Mouse (Mus musculus): ENCODE measurements around the gene Tprgl. TPM values are rescaled to one million over a fixed set of nuclear protein-coding genes. Genes with fewer than 3 reads are reported as not detected.

Tprgl gene
- polyA plus RNA-seq, 1 experiment, result 57.3 TPM

- H3K27me3 ChIP-seq (ENCODE audit: control insufficient read depth, insufficient read depth, insufficient read length), result peaks cover 19% of the 10 kb centered on the region
- peaks cover 19% of the 10 kb centered on the region for H3K79me2 ChIP-seq (ENCODE audit: control insufficient read depth, insufficient read depth)
Measured at GRCm38 (mm10) chr4:154144712-154145111, 15.8 kb downstream of the Tprgl start.

GRCm38 (mm10) chr4:154142211-154143040, 18.0 kb downstream of the Tprgl start, which contains the start of gene Wrap73:
Wrap73 (plus strand) TSS chr4:154142372.
- Histone ChIP-seq H3K36me3 (ENCODE audit: control insufficient read depth, insufficient read depth) (peaks cover 7% of the 10 kb centered on the region), H3ac (ENCODE audit: control insufficient read depth, insufficient read length, low read depth) (peak within 1 kb of the TSS; percentile 97), H3K79me2 (ENCODE audit: control insufficient read depth, insufficient read depth) (peaks cover 19% of the 10 kb centered on the region), H3K27me3 (ENCODE audit: control insufficient read depth, insufficient read depth, insufficient read length) (peaks cover 41% of the 10 kb centered on the region), H3K79me3 (ENCODE audit: low read depth) (peaks cover 2% of the 10 kb centered on the region), H3K4me3 (ENCODE audit: insufficient read depth, poor library complexity, severe bottlenecking) (peak within 1 kb of the TSS; percentile 60)
- TF ChIP-seq MYOD1 (IDR thresholded peaks at IDR 0.05; ENCODE audit: control insufficient read depth, insufficient read length, low read depth) (no peak), MYOG (IDR thresholded peaks at IDR 0.05; ENCODE audit: control insufficient read depth, extremely low read depth, insufficient read length) (no peak), MAX (IDR thresholded peaks at IDR 0.05) (no peak), USF1 (IDR thresholded peaks at IDR 0.05; ENCODE audit: low read depth) (no peak), CTCF (IDR thresholded peaks at IDR 0.05; ENCODE audit: control insufficient read depth, insufficient read depth, insufficient read length) (no peak), FOSL1 (IDR thresholded peaks at IDR 0.05; ENCODE audit: insufficient read depth, low read length, poor library complexity, severe bottlenecking) (no peak)

More at GRCm38 (mm10) chr4:154144712-154145111, 15.8 kb downstream of the Tprgl start:
- Histone ChIP-seq H3K4me3 (ENCODE audit: insufficient read depth, poor library complexity, severe bottlenecking) (no peak overlapping the region), H3ac (ENCODE audit: control insufficient read depth, insufficient read length, low read depth) (no peak overlapping the region), H3K36me3 (ENCODE audit: control insufficient read depth, insufficient read depth) (peaks cover 11% of the 10 kb centered on the region), H3K79me3 (ENCODE audit: low read depth) (peaks cover 2% of the 10 kb centered on the region)
- TF ChIP-seq FOSL1 (IDR thresholded peaks at IDR 0.05; ENCODE audit: insufficient read depth, low read length, poor library complexity, severe bottlenecking) (no peak), USF1 (IDR thresholded peaks at IDR 0.05; ENCODE audit: low read depth) (no peak), MYOG (IDR thresholded peaks at IDR 0.05; ENCODE audit: control insufficient read depth, extremely low read depth, insufficient read length) (no peak), MAX (IDR thresholded peaks at IDR 0.05) (no peak), CTCF (IDR thresholded peaks at IDR 0.05; ENCODE audit: control insufficient read depth, insufficient read depth, insufficient read length) (no peak), CEBPB (IDR thresholded peaks at IDR 0.05; ENCODE audit: low read depth) (no peak), MYOD1 (IDR thresholded peaks at IDR 0.05; ENCODE audit: control insufficient read depth, insufficient read length, low read depth) (no peak)

DNA sequence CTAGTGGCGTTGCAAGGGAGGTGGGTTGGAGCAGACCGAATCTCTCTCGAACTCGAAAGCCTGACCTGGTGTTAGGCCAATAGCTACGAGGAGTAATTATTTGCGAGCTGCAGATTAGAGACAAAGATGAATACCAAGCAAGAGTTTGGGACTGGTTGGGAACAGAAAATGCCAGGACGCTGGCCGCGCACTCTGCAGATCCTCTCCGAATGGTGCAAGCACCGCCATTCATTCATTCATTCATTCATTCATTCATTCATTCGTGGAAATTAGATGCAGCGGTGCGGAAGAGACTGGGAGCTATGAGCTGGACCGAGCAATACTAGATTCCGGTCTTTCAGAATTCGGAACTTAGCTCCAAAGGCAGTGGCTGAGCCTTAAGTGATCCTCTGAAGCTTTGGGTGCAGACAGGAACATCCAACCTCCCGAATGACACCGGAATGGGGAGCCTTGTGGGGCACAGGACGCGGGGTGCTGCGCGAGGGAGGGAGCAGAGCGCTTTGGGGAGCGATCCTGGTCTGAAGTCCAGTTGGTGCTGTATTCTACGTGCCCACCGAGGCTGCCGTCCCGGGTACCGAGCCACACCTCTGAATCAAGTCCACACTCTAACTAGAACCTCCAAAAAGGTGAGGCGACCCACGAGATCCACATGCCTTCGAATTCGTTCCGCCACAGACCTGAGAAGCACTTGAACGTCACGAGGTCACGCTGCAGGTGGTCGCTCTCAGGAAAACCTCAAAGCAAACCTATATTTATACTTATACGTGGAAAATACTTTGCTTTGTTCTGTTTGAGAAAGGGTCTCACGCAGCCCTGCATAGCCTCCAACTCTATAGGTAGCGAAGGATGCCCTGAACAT, 19.2 kb downstream of the Tprgl start:
- H3K27me3 ChIP-seq (ENCODE audit: control insufficient read depth, insufficient read depth, insufficient read length), result peaks cover 42% of the 10 kb centered on the region

DNA sequence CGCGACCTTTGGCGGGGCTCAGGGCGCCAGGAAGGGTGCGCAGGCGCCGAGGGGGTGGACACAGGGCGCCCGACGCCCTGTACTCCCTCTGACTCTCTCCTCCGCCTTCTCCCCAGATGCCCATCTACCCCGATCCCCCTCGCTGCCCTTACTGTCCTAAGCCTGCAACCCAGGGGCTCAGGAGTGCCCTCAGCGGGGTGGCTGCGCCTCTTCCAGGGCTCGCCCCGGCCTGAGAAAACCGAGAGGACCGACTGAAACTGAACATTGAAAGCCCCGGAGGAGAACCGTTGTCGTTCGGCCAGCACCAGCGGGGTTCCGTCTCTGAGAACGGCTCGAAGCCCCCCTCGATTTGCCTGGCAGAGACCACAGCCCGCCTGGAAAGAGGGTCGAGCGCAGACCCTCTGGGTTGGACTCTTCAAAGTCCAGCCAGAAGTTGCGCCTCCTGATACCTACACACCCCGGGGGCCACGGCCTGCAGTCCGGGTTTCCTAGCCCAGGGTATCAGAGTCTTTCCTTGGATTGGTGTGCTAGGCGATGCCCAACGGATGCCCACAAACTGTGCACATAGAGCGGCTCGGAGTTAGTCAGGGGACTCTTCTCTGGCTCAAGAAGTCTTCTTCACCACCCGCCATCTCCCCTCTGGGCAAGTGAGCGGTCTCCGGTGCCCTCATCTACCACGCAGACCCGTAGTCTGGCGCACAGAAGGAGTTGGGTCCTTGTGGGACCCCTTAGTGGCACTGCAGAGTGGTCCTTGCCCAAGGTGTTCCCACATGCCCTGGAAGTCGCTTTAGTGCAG, 20.1 kb downstream of the Tprgl start:
- H3K36me3 ChIP-seq (ENCODE audit: control insufficient read depth, insufficient read depth), result no peaks in the 10 kb centered on the region
- TF ChIP-seq FOSL1 (IDR thresholded peaks at IDR 0.05; ENCODE audit: insufficient read depth, low read length, poor library complexity, severe bottlenecking), result no peak
- TF ChIP-seq MAX (IDR thresholded peaks at IDR 0.05), result no peak
- TF ChIP-seq CTCF (IDR thresholded peaks at IDR 0.05; ENCODE audit: control insufficient read depth, insufficient read depth, insufficient read length), result no peak
- TF ChIP-seq MYOG (IDR thresholded peaks at IDR 0.05; ENCODE audit: control insufficient read depth, extremely low read depth, insufficient read length), result no peak
- TF ChIP-seq MYOD1 (IDR thresholded peaks at IDR 0.05; ENCODE audit: control insufficient read depth, insufficient read length, low read depth), result no peak
- no peak for TF ChIP-seq USF1 (IDR thresholded peaks at IDR 0.05; ENCODE audit: low read depth)
- TF ChIP-seq CEBPB (IDR thresholded peaks at IDR 0.05; ENCODE audit: low read depth), result no peak
- H3ac ChIP-seq (ENCODE audit: control insufficient read depth, insufficient read length, low read depth), result no peak overlapping the region
- no peak overlapping the region for H3K4me3 ChIP-seq (ENCODE audit: insufficient read depth, poor library complexity, severe bottlenecking)
- peaks cover 2% of the 10 kb centered on the region for H3K79me3 ChIP-seq (ENCODE audit: low read depth)
- peaks cover 19% of the 10 kb centered on the region for H3K79me2 ChIP-seq (ENCODE audit: control insufficient read depth, insufficient read depth)
- H3K27me3 ChIP-seq (ENCODE audit: control insufficient read depth, insufficient read depth, insufficient read length), result peaks cover 48% of the 10 kb centered on the region

More for the DNA sequence above, 19.2 kb downstream of the Tprgl start:
- Histone ChIP-seq H3K79me3 (ENCODE audit: low read depth) (peaks cover 2% of the 10 kb centered on the region), H3K4me3 (ENCODE audit: insufficient read depth, poor library complexity, severe bottlenecking) (no peak overlapping the region), H3ac (ENCODE audit: control insufficient read depth, insufficient read length, low read depth) (peak overlapping the region; percentile 47), H3K79me2 (ENCODE audit: control insufficient read depth, insufficient read depth) (peaks cover 19% of the 10 kb centered on the region), H3K36me3 (ENCODE audit: control insufficient read depth, insufficient read depth) (peaks cover 2% of the 10 kb centered on the region)
- TF ChIP-seq CEBPB (IDR thresholded peaks at IDR 0.05; ENCODE audit: low read depth) (no peak), CTCF (IDR thresholded peaks at IDR 0.05; ENCODE audit: control insufficient read depth, insufficient read depth, insufficient read length) (no peak), MAX (IDR thresholded peaks at IDR 0.05) (no peak), MYOG (IDR thresholded peaks at IDR 0.05; ENCODE audit: control insufficient read depth, extremely low read depth, insufficient read length) (no peak), MYOD1 (IDR thresholded peaks at IDR 0.05; ENCODE audit: control insufficient read depth, insufficient read length, low read depth) (no peak), FOSL1 (IDR thresholded peaks at IDR 0.05; ENCODE audit: insufficient read depth, low read length, poor library complexity, severe bottlenecking) (no peak), USF1 (IDR thresholded peaks at IDR 0.05; ENCODE audit: low read depth) (no peak)

DNA sequence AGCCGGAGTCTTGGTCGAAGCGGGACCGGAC, 20.5 kb downstream of the Tprgl start, which contains the start of gene Trp73:
Gene Trp73, minus strand, starts transcription at position 27 of the 31 bp plus-strand sequence.
- H3K79me2 ChIP-seq (ENCODE audit: control insufficient read depth, insufficient read depth), result peaks cover 19% of the 10 kb centered on the region
- H3ac ChIP-seq (ENCODE audit: control insufficient read depth, insufficient read length, low read depth), result peak within 1 kb of the TSS; percentile 8
- H3K27me3 ChIP-seq (ENCODE audit: control insufficient read depth, insufficient read depth, insufficient read length), result peaks cover 48% of the 10 kb centered on the region
- TF ChIP-seq USF1 (IDR thresholded peaks at IDR 0.05; ENCODE audit: low read depth) (no peak), MYOD1 (IDR thresholded peaks at IDR 0.05; ENCODE audit: control insufficient read depth, insufficient read length, low read depth) (no peak), CEBPB (IDR thresholded peaks at IDR 0.05; ENCODE audit: low read depth) (no peak), MAX (IDR thresholded peaks at IDR 0.05) (no peak), FOSL1 (IDR thresholded peaks at IDR 0.05; ENCODE audit: insufficient read depth, low read length, poor library complexity, severe bottlenecking) (no peak), MYOG (IDR thresholded peaks at IDR 0.05; ENCODE audit: control insufficient read depth, extremely low read depth, insufficient read length) (no peak)
- no peaks in the 10 kb centered on the region for H3K36me3 ChIP-seq (ENCODE audit: control insufficient read depth, insufficient read depth)
- H3K4me3 ChIP-seq (ENCODE audit: insufficient read depth, poor library complexity, severe bottlenecking), result no peak within 1 kb of the TSS
- peaks cover 2% of the 10 kb centered on the region for H3K79me3 ChIP-seq (ENCODE audit: low read depth)

All from C2C12 (cell line).